Mouse (Mus musculus): ENCODE measurements around the gene Ranbp3. TPM values are rescaled to one million over a fixed set of nuclear protein-coding genes. Genes with fewer than 3 reads are reported as not detected.

Gene Ranbp3
- total and polyA plus RNA-seq, 2 experiments, result 14.3 to 38.7 TPM

- 45% methylated on average over 6 of the region's 6 CpGs for WGBS
- Histone ChIP-seq H3K4me1 (ENCODE audit: control insufficient read depth, insufficient read depth, low read length) (no peaks in the 10 kb centered on the region), H3K4me3 (ENCODE audit: insufficient read depth, low read depth, low read length) (no peak overlapping the region), H3K36me3 (ENCODE audit: control insufficient read depth, insufficient read depth, low read length) (peaks cover 19% of the 10 kb centered on the region; the same call in 1 of the 2 replicates), H3K79me2 (ENCODE audit: control insufficient read depth, insufficient read depth, low read length) (peaks cover 16% of the 10 kb centered on the region; the same call in 1 of the 2 replicates), H3K27me3 (ENCODE audit: control insufficient read depth, insufficient read depth, low read length) (no peaks in the 10 kb centered on the region), H3K27ac (replicated peaks; ENCODE audit: insufficient read depth, low read depth, low read length) (no peak overlapping the region), H3K9ac (ENCODE audit: low read depth, low read length) (no peak overlapping the region)
- TF ChIP-seq CTCF (IDR thresholded peaks at IDR 0.05; ENCODE audit: low read depth, low read length) (no peak), POLR2A (IDR thresholded peaks at IDR 0.05; ENCODE audit: extremely low read depth, insufficient read depth, low read length) (no peak)
- DNase-seq (ENCODE audit: extremely low read depth, low read depth, low spot score), result no peak
Observed at GRCm38 (mm10) chr17:56693851-56694310, 20.8 kb downstream of the Ranbp3 start.

GRCm38 (mm10) chr17:56700451-56700850 lies 27.4 kb downstream of the Ranbp3 start:
- H3K79me2 ChIP-seq (ENCODE audit: control insufficient read depth, insufficient read depth, low read length), result no peaks in the 10 kb centered on the region
- no peaks in the 10 kb centered on the region for H3K27me3 ChIP-seq (ENCODE audit: control insufficient read depth, insufficient read depth, low read length)
- no peak for DNase-seq (ENCODE audit: extremely low read depth, low read depth, low spot score)
- no peak overlapping the region for H3K9ac ChIP-seq (ENCODE audit: low read depth, low read length)
- H3K27ac ChIP-seq (replicated peaks; ENCODE audit: insufficient read depth, low read depth, low read length), result no peak overlapping the region
- H3K4me1 ChIP-seq (ENCODE audit: control insufficient read depth, insufficient read depth, low read length), result no peaks in the 10 kb centered on the region
- peaks cover 36% of the 10 kb centered on the region for H3K36me3 ChIP-seq (ENCODE audit: control insufficient read depth, insufficient read depth, low read length)
- TF ChIP-seq CTCF (IDR thresholded peaks at IDR 0.05; ENCODE audit: low read depth, low read length) (no peak), POLR2A (IDR thresholded peaks at IDR 0.05; ENCODE audit: extremely low read depth, insufficient read depth, low read length) (no peak)
- 93% methylated on average over 2 of the region's 2 CpGs for WGBS
- no peak overlapping the region for H3K4me3 ChIP-seq (ENCODE audit: insufficient read depth, low read depth, low read length)

GRCm38 (mm10) chr17:56703038-56703437 lies 29.9 kb downstream of the Ranbp3 start:
- peaks cover 29% of the 10 kb centered on the region for H3K36me3 ChIP-seq (ENCODE audit: control insufficient read depth, insufficient read depth, low read length)
- WGBS, result 93% methylated on average over 4 of the region's 4 CpGs

GRCm38 (mm10) chr17:56706515-56706914 lies 33.4 kb downstream of the Ranbp3 start:
- Histone ChIP-seq H3K36me3 (ENCODE audit: control insufficient read depth, insufficient read depth, low read length) (peaks cover 25% of the 10 kb centered on the region), H3K79me2 (ENCODE audit: control insufficient read depth, insufficient read depth, low read length) (no peaks in the 10 kb centered on the region), H3K27ac (replicated peaks; ENCODE audit: insufficient read depth, low read depth, low read length) (no peak overlapping the region), H3K4me3 (ENCODE audit: insufficient read depth, low read depth, low read length) (no peak overlapping the region), H3K9ac (ENCODE audit: low read depth, low read length) (no peak overlapping the region), H3K27me3 (ENCODE audit: control insufficient read depth, insufficient read depth, low read length) (no peaks in the 10 kb centered on the region), H3K4me1 (ENCODE audit: control insufficient read depth, insufficient read depth, low read length) (no peaks in the 10 kb centered on the region)
- TF ChIP-seq CTCF (IDR thresholded peaks at IDR 0.05; ENCODE audit: low read depth, low read length) (no peak), POLR2A (IDR thresholded peaks at IDR 0.05; ENCODE audit: extremely low read depth, insufficient read depth, low read length) (no peak)
- WGBS, result 97% methylated on average over 1 of the region's 1 CpGs
- DNase-seq (ENCODE audit: extremely low read depth, low read depth, low spot score), result no peak

More at GRCm38 (mm10) chr17:56703038-56703437, 29.9 kb downstream of the Ranbp3 start:
- Histone ChIP-seq H3K4me3 (ENCODE audit: insufficient read depth, low read depth, low read length) (no peak overlapping the region), H3K4me1 (ENCODE audit: control insufficient read depth, insufficient read depth, low read length) (no peaks in the 10 kb centered on the region), H3K27me3 (ENCODE audit: control insufficient read depth, insufficient read depth, low read length) (no peaks in the 10 kb centered on the region), H3K9ac (ENCODE audit: low read depth, low read length) (no peak overlapping the region), H3K27ac (replicated peaks; ENCODE audit: insufficient read depth, low read depth, low read length) (no peak overlapping the region), H3K79me2 (ENCODE audit: control insufficient read depth, insufficient read depth, low read length) (no peaks in the 10 kb centered on the region)
- TF ChIP-seq POLR2A (IDR thresholded peaks at IDR 0.05; ENCODE audit: extremely low read depth, insufficient read depth, low read length), result no peak
- TF ChIP-seq CTCF (IDR thresholded peaks at IDR 0.05; ENCODE audit: low read depth, low read length), result no peak
- DNase-seq (ENCODE audit: extremely low read depth, low read depth, low spot score), result no peak

- H3K9ac ChIP-seq (ENCODE audit: low read depth, low read length), result no peak overlapping the region
- H3K36me3 ChIP-seq (ENCODE audit: control insufficient read depth, insufficient read depth, low read length), result peaks cover 15% of the 10 kb centered on the region; the same call in 1 of the 2 replicates
- H3K79me2 ChIP-seq (ENCODE audit: control insufficient read depth, insufficient read depth, low read length), result no peaks in the 10 kb centered on the region
- H3K27me3 ChIP-seq (ENCODE audit: control insufficient read depth, insufficient read depth, low read length), result no peaks in the 10 kb centered on the region
- no peak for TF ChIP-seq CTCF (IDR thresholded peaks at IDR 0.05; ENCODE audit: low read depth, low read length)
- TF ChIP-seq POLR2A (IDR thresholded peaks at IDR 0.05; ENCODE audit: extremely low read depth, insufficient read depth, low read length), result no peak
- no peak for DNase-seq (ENCODE audit: extremely low read depth, low read depth, low spot score)
- no peak overlapping the region for H3K27ac ChIP-seq (replicated peaks; ENCODE audit: insufficient read depth, low read depth, low read length)
- no peak overlapping the region for H3K4me3 ChIP-seq (ENCODE audit: insufficient read depth, low read depth, low read length)
- H3K4me1 ChIP-seq (ENCODE audit: control insufficient read depth, insufficient read depth, low read length), result no peaks in the 10 kb centered on the region
- 84% methylated on average over 4 of the region's 4 CpGs for WGBS
Observed at GRCm38 (mm10) chr17:56708692-56709091, 35.6 kb downstream of the Ranbp3 start.

- Histone ChIP-seq H3K27me3 (ENCODE audit: control insufficient read depth, insufficient read depth, low read length) (no peaks in the 10 kb centered on the region), H3K36me3 (ENCODE audit: control insufficient read depth, insufficient read depth, low read length) (peaks cover 8% of the 10 kb centered on the region; the same call in 1 of the 2 replicates), H3K4me1 (ENCODE audit: control insufficient read depth, insufficient read depth, low read length) (no peaks in the 10 kb centered on the region), H3K9ac (ENCODE audit: low read depth, low read length) (no peak overlapping the region), H3K79me2 (ENCODE audit: control insufficient read depth, insufficient read depth, low read length) (no peaks in the 10 kb centered on the region), H3K4me3 (ENCODE audit: insufficient read depth, low read depth, low read length) (no peak overlapping the region), H3K27ac (replicated peaks; ENCODE audit: insufficient read depth, low read depth, low read length) (no peak overlapping the region)
- no peak for TF ChIP-seq POLR2A (IDR thresholded peaks at IDR 0.05; ENCODE audit: extremely low read depth, insufficient read depth, low read length)
- 90% methylated on average over 3 of the region's 3 CpGs for WGBS
- DNase-seq (ENCODE audit: extremely low read depth, low read depth, low spot score), result no peak
Observed at GRCm38 (mm10) chr17:56709708-56710107, 36.6 kb downstream of the Ranbp3 start.

All from liver, adult 2 months (tissue).